Mouse (Mus musculus) forebrain, postnatal 0 days (tissue): ENCODE data around the gene Ppp1r12b. TPM values are rescaled to one million over a fixed set of nuclear protein-coding genes. Genes with fewer than 3 reads are reported as not detected.

ENCODE experiments used
- ATAC-seq: fragments of 200-750 bp; cut with Nextera tagmentation; 2 replicates; pipeline ENCODE4 v1.8.0; 2017; ENCODE audit warnings: mild to moderate bottlenecking, moderate library complexity
- DNase-seq: peaks from one replicate; pipeline ENCODE4 v3.0.0-alpha.2; 2015
- H3K27ac ChIP-seq: fragments of 300-500 bp; sonication (generic); 2 replicates; pipeline ENCODE4 v1.5.1; 2014; ENCODE audit warnings: low read depth, mild to moderate bottlenecking, antibody characterized with exemption, low read length, moderate library complexity, mixed read lengths
- H3K27me3 ChIP-seq: fragments of 300-500 bp; sonication (generic); 2 replicates; pipeline ENCODE4 v1.6.1; 2014; ENCODE audit warnings: mild to moderate bottlenecking, low read length, mixed read lengths; ENCODE audit not compliant: insufficient read depth
- H3K36me3 ChIP-seq: fragments of 300-500 bp; sonication (generic); 2 replicates; pipeline ENCODE4 v1.6.1; 2014; ENCODE audit warnings: mild to moderate bottlenecking, moderate library complexity; ENCODE audit not compliant: insufficient read depth
- H3K4me1 ChIP-seq: fragments of 300-500 bp; sonication (generic); 2 replicates; pipeline ENCODE4 v1.6.1; 2014; ENCODE audit warnings: antibody characterized with exemption; ENCODE audit not compliant: insufficient read depth
- H3K4me2 ChIP-seq: fragments of 300-500 bp; sonication (generic); 2 replicates; pipeline ENCODE4 v1.6.1; 2014; ENCODE audit warnings: low read depth, mild to moderate bottlenecking, moderate library complexity
- H3K4me3 ChIP-seq: fragments of 300-500 bp; sonication (generic); 2 replicates; pipeline ENCODE4 v1.5.1; 2014; ENCODE audit warnings: low read depth, low read length, mixed read lengths
- H3K9ac ChIP-seq: fragments of 300-500 bp; sonication (generic); 2 replicates; pipeline ENCODE4 v1.6.1; 2014; ENCODE audit warnings: mild to moderate bottlenecking
- H3K9me3 ChIP-seq: fragments of 300-500 bp; sonication (generic); 2 replicates; pipeline ENCODE4 v1.6.1; 2016; ENCODE audit warnings: low read length
- CTCF ChIP-seq: sonication (generic); IDR thresholded peaks from 2 replicates; pipeline ENCODE4 v1.5.1; 2016; ENCODE audit warnings: antibody characterized with exemption, control low read depth, low read depth
- WGBS: fragments of 180-500 bp; shearing (Covaris S2); extraction: QIAGEN DNeasy Blood & Tissue Kit; methylation state at CpG from one replicate; pipeline ENCODE4 v1.1.7; 2014; 5-methylcytosine and 5-hydroxymethylcytosine counted together
- polyA plus RNA-seq: library from polyadenylated mRNA; unstranded; fragments of >200 nt; fragmentation: Nextera tagmentation; extraction: Ambion mirVana; gene quantifications from 2 replicates; pipeline ENCODE4 v1.2.1, GENCODE M21; 2015
- total RNA-seq: library from RNA; depleted of rRNA; stranded (reverse); fragments of >200 nt; gene quantifications from 2 replicates; pipeline ENCODE4 v1.2.3, GENCODE M21; 2014

Gene Ppp1r12b
- total and polyA plus RNA-seq, 2 experiments from 2014 or later: 12.4 to 39.9 TPM

- no peak for ATAC-seq
Measured at GRCm38 (mm10) chr1:134965430-134965829, 9.7 kb upstream of the Ppp1r12b start.

GRCm38 (mm10) chr1:134962821-134963220, 7.1 kb upstream of the Ppp1r12b start:
- H3K9me3 ChIP-seq: no peaks in the 10 kb centered on the region
- H3K27ac ChIP-seq: 0 out of 2 replicates have a peak overlapping the region, but pooled peaks have one; percentile 29
- H3K4me2 ChIP-seq: peak overlapping the region; percentile 83
- H3K4me1 ChIP-seq: no peaks in the 10 kb centered on the region
- no peaks in the 10 kb centered on the region for H3K36me3 ChIP-seq
- 2% methylated on average over 11 of the region's 11 CpGs for WGBS
- no peak for TF ChIP-seq CTCF
- H3K9ac ChIP-seq: peak overlapping the region; percentile 53
- H3K27me3 ChIP-seq: no peaks in the 10 kb centered on the region
- no peak for DNase-seq
- peak; percentile 40; the same call in 1 of the 2 replicates for ATAC-seq
- peak overlapping the region; percentile 72 for H3K4me3 ChIP-seq

More at GRCm38 (mm10) chr1:134965430-134965829, 9.7 kb upstream of the Ppp1r12b start:
- H3K9me3 ChIP-seq: no peaks in the 10 kb centered on the region
- H3K4me2 ChIP-seq: no peak overlapping the region
- H3K36me3 ChIP-seq: no peaks in the 10 kb centered on the region
- no peaks in the 10 kb centered on the region for H3K27me3 ChIP-seq
- H3K4me3 ChIP-seq: no peak overlapping the region
- no peaks in the 10 kb centered on the region for H3K4me1 ChIP-seq
- DNase-seq: no peak
- H3K9ac ChIP-seq: no peak overlapping the region
- 97% methylated on average over 2 of the region's 2 CpGs for WGBS
- no peak for TF ChIP-seq CTCF
- no peak overlapping the region for H3K27ac ChIP-seq

- H3K36me3 ChIP-seq: no peaks in the 10 kb centered on the region
- no peaks in the 10 kb centered on the region for H3K9me3 ChIP-seq
- no peaks in the 10 kb centered on the region for H3K4me1 ChIP-seq
- DNase-seq (peak; percentile 96), ATAC-seq (peak; percentile 100)
- peak within 1 kb of the TSS; percentile 72 for H3K4me3 ChIP-seq
- H3K27me3 ChIP-seq: no peaks in the 10 kb centered on the region
- H3K9ac ChIP-seq: peak within 1 kb of the TSS; percentile 53
- TF ChIP-seq CTCF: no peak; the same call in 1 of the 2 replicates
- H3K4me2 ChIP-seq: peak within 1 kb of the TSS; percentile 83
- 3% methylated on average over 50 of the region's 50 CpGs for WGBS
- H3K27ac ChIP-seq: 0 out of 2 replicates have a peak within 1 kb of the TSS, but pooled peaks have one; percentile 29
Measured at GRCm38 (mm10) chr1:134962053-134962803, 6.5 kb upstream of the Ppp1r12b start, which contains the start of gene Ube2t. Gene Ube2t, plus strand, starts transcription at chr1:134962565.

- H3K4me2 ChIP-seq: no peak overlapping the region
- 54% methylated on average over 7 of the region's 7 CpGs for WGBS
- TF ChIP-seq CTCF: peak; percentile 58
- no peak overlapping the region for H3K4me3 ChIP-seq
- no peaks in the 10 kb centered on the region for H3K27me3 ChIP-seq
- ATAC-seq: no peak
- no peaks in the 10 kb centered on the region for H3K9me3 ChIP-seq
- no peak overlapping the region for H3K27ac ChIP-seq
- no peaks in the 10 kb centered on the region for H3K36me3 ChIP-seq
- no peak for DNase-seq
- no peaks in the 10 kb centered on the region for H3K4me1 ChIP-seq
- no peak overlapping the region for H3K9ac ChIP-seq
Measured at GRCm38 (mm10) chr1:134960634-134961033, 4.9 kb upstream of the Ppp1r12b start.

GRCm38 (mm10) chr1:134955050-134955636, 599 bp downstream of the Ppp1r12b start:
- no peaks in the 10 kb centered on the region for H3K9me3 ChIP-seq
- peak overlapping the region; percentile 91 for H3K9ac ChIP-seq
- H3K4me3 ChIP-seq: peak overlapping the region; percentile 86
- peak overlapping the region; percentile 91 for H3K27ac ChIP-seq
- DNase-seq (no peak), ATAC-seq (0 out of 2 replicates have a peak, but pooled peaks have one; percentile 0)
- peak overlapping the region; percentile 82 for H3K4me2 ChIP-seq
- no peaks in the 10 kb centered on the region for H3K27me3 ChIP-seq
- no peak for TF ChIP-seq CTCF
- 4% methylated on average over 16 of the region's 16 CpGs for WGBS
- peaks cover 12% of the 10 kb centered on the region; the same call in 1 of the 2 replicates for H3K4me1 ChIP-seq
- no peaks in the 10 kb centered on the region for H3K36me3 ChIP-seq

- no peaks in the 10 kb centered on the region for H3K9me3 ChIP-seq
- H3K4me1 ChIP-seq: peaks cover 12% of the 10 kb centered on the region; the same call in 1 of the 2 replicates
- no peaks in the 10 kb centered on the region for H3K27me3 ChIP-seq
- no peak for DNase-seq
- H3K27ac ChIP-seq: no peak overlapping the region
- H3K4me2 ChIP-seq: no peak overlapping the region
- no peak for ATAC-seq
- WGBS: 57% methylated on average over 3 of the region's 3 CpGs
- TF ChIP-seq CTCF: no peak
- H3K9ac ChIP-seq: no peak overlapping the region
- no peak overlapping the region for H3K4me3 ChIP-seq
- no peaks in the 10 kb centered on the region; the same call in 1 of the 2 replicates for H3K36me3 ChIP-seq
Measured at GRCm38 (mm10) chr1:134949946-134950345, 5.8 kb downstream of the Ppp1r12b start.

GRCm38 (mm10) chr1:134947590-134947989, 8.2 kb downstream of the Ppp1r12b start:
- Histone ChIP-seq H3K9ac (no peak overlapping the region), H3K27me3 (no peaks in the 10 kb centered on the region), H3K4me3 (no peak overlapping the region), H3K4me2 (no peak overlapping the region), H3K4me1 (no peaks in the 10 kb centered on the region), H3K36me3 (no peaks in the 10 kb centered on the region; the same call in 1 of the 2 replicates), H3K27ac (no peak overlapping the region), H3K9me3 (no peaks in the 10 kb centered on the region)
- ATAC-seq (no peak), DNase-seq (no peak)
- 72% methylated on average over 7 of the region's 7 CpGs for WGBS
- TF ChIP-seq CTCF: no peak
